Mouse (Mus musculus) liver, embryonic 14.5 days (tissue): ENCODE measurements at regions not wholly inside any gene's neighbourhood (a gene's known extent, or its start where the extent isn't known, plus 50 kb on each side); places are given as distances from the start of the nearest gene placed in this dataset.

Experiments used
- ATAC-seq: fragments of 200-750 bp; cut with Nextera tagmentation; 2 replicates; pipeline ENCODE4 v1.8.0; 2017; ENCODE audit warnings: moderate number of reproducible peaks, mild to moderate bottlenecking, moderate library complexity; ENCODE audit not compliant: insufficient read depth
- DNase-seq, 3 experiments: peaks; one replicate each; pipeline ENCODE4 v3.0.0-alpha.2; 2012 to 2013; ENCODE audit warnings: low read depth in 3 of 3, low spot score in 3 of 3
- H3K27ac ChIP-seq: fragments of 300-500 bp; sonication (generic); 2 replicates; pipeline ENCODE4 v1.5.1; 2014; ENCODE audit warnings: moderate library complexity, mild to moderate bottlenecking, control low read depth, inconsistent platforms
- H3K27me3 ChIP-seq: fragments of 300-500 bp; sonication (generic); 2 replicates; pipeline ENCODE4 v1.6.1; 2014; ENCODE audit warnings: mild to moderate bottlenecking, low read length, moderate library complexity; ENCODE audit not compliant: control insufficient read depth, insufficient read depth
- H3K36me3 ChIP-seq: fragments of 300-500 bp; sonication (generic); replicated peaks from 2 replicates; pipeline ENCODE4 v1.6.1; 2014; ENCODE audit warnings: low read depth; ENCODE audit not compliant: control insufficient read depth, insufficient read depth
- H3K4me1 ChIP-seq, 2 experiments: fragments of 200-500 bp in 1 of 2; fragments of 300-500 bp in 1 of 2; sonication (generic) in 1 of 2; replicated peaks; 2 replicates each; pipeline ENCODE4 v1.6.1; 2012 to 2014; ENCODE audit warnings: antibody characterized with exemption in 1 of 2, inconsistent platforms in 1 of 2, low read length in 1 of 2; ENCODE audit not compliant: control insufficient read depth in 2 of 2, insufficient read depth in 2 of 2
- H3K4me2 ChIP-seq: fragments of 300-500 bp; sonication (generic); 2 replicates; pipeline ENCODE4 v1.6.1; 2014; ENCODE audit warnings: low read depth, mild to moderate bottlenecking, control low read depth, moderate library complexity
- H3K4me3 ChIP-seq, 2 experiments: fragments of 200-500 bp in 1 of 2; fragments of 300-500 bp in 1 of 2; sonication (generic) in 1 of 2; 2 replicates each; pipeline ENCODE4 v1.5.1; 2012 to 2014; ENCODE audit warnings: low read depth in 2 of 2, low read length in 2 of 2, mild to moderate bottlenecking in 2 of 2, control low read depth in 1 of 2, inconsistent platforms in 1 of 2, moderate library complexity in 1 of 2; ENCODE audit not compliant: insufficient read depth in 1 of 2
- H3K9ac ChIP-seq: fragments of 300-500 bp; sonication (generic); replicated peaks from 2 replicates; pipeline ENCODE4 v1.6.1; 2014; ENCODE audit warnings: mild to moderate bottlenecking, control low read depth, moderate library complexity
- H3K9me3 ChIP-seq: fragments of 300-500 bp; sonication (generic); 2 replicates; pipeline ENCODE4 v1.6.1; 2016; ENCODE audit warnings: low read length, mixed read lengths; ENCODE audit not compliant: control insufficient read depth
- CTCF ChIP-seq: IDR thresholded peaks from 2 replicates; pipeline ENCODE4 v1.5.1; 2016; ENCODE audit warnings: antibody characterized with exemption, low read depth, control low read depth
- EP300 ChIP-seq: IDR thresholded peaks from 2 replicates; pipeline ENCODE4 v1.6.1; 2016; ENCODE audit warnings: antibody characterized with exemption, low read depth
- WGBS: fragments of 180-500 bp; shearing (Covaris S2); extraction: QIAGEN DNeasy Blood & Tissue Kit; methylation state at CpG from one replicate; pipeline ENCODE4 v1.1.7; 2014; ENCODE audit not compliant: insufficient replicate concordance; 5-methylcytosine and 5-hydroxymethylcytosine counted together

DNA sequence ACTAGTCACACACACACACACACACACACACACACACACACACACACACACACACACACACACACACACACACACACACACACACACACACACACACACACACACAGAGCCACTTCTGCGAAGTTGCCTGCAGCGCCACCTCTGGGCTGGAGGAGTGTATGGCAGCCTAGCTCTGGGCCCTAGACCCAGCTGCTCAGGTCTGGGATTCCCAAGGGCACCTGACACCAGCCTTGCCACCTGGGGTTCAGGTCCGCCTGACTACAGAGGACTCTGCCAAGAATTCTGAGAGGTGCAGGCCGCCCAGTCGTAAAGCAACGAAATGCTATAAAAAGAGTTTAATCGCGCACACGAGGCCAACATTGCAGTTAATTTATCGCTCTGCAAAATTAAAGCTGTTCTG is 163.8 kb downstream of the Kif26a start:
- no peaks in the 10 kb centered on the region for H3K36me3 ChIP-seq
- TF ChIP-seq EP300 (no peak), CTCF (peak; percentile 62)
- WGBS: 89% methylated on average over 10 of the region's 10 CpGs
- H3K4me1 ChIP-seq: no peaks in the 10 kb centered on the region
- H3K9ac ChIP-seq: no peak overlapping the region
- H3K4me2 ChIP-seq: no peak overlapping the region
- H3K27ac ChIP-seq: no peak overlapping the region
- no peaks in the 10 kb centered on the region for H3K9me3 ChIP-seq
- ATAC-seq (no peak), DNase-seq (no peak)
- no peaks in the 10 kb centered on the region for H3K27me3 ChIP-seq
- H3K4me3 ChIP-seq: no peak overlapping the region

- no peak overlapping the region for H3K9ac ChIP-seq
- H3K4me2 ChIP-seq: no peak overlapping the region
- H3K27ac ChIP-seq: no peak overlapping the region
- no peak for DNase-seq
- no peak overlapping the region for H3K4me3 ChIP-seq
- H3K36me3 ChIP-seq: no peaks in the 10 kb centered on the region
- no peak for TF ChIP-seq EP300
- TF ChIP-seq CTCF: no peak
- ATAC-seq: no peak
- no peaks in the 10 kb centered on the region for H3K4me1 ChIP-seq
- no peaks in the 10 kb centered on the region for H3K9me3 ChIP-seq
- WGBS: 75% methylated on average over 10 of the region's 10 CpGs
- no peaks in the 10 kb centered on the region for H3K27me3 ChIP-seq
These were observed 164.7 kb downstream of the Kif26a start for GRCm38 (mm10) chr12:112310661-112311060.

GRCm38 (mm10) chr12:112314781-112315180 is 168.8 kb downstream of the Kif26a start:
- H3K9ac ChIP-seq: no peak overlapping the region

GRCm38 (mm10) chr12:112317191-112317590 is 171.2 kb downstream of the Kif26a start:
- H3K4me3 ChIP-seq: no peak overlapping the region
- no peak overlapping the region for H3K9ac ChIP-seq
- WGBS: 65% methylated on average over 9 of the region's 9 CpGs
- ATAC-seq (no peak), DNase-seq (no peak)
- H3K27me3 ChIP-seq: no peaks in the 10 kb centered on the region
- no peaks in the 10 kb centered on the region for H3K9me3 ChIP-seq
- no peak overlapping the region for H3K27ac ChIP-seq
- no peaks in the 10 kb centered on the region for H3K36me3 ChIP-seq
- TF ChIP-seq EP300 (no peak), CTCF (no peak)
- no peaks in the 10 kb centered on the region for H3K4me1 ChIP-seq
- H3K4me2 ChIP-seq: no peak overlapping the region

More at GRCm38 (mm10) chr12:112314781-112315180, 168.8 kb downstream of the Kif26a start:
- DNase-seq: no peak
- H3K4me1 ChIP-seq: no peaks in the 10 kb centered on the region
- H3K36me3 ChIP-seq: no peaks in the 10 kb centered on the region
- WGBS: 70% methylated on average over 5 of the region's 5 CpGs
- no peak overlapping the region for H3K4me2 ChIP-seq
- no peaks in the 10 kb centered on the region for H3K9me3 ChIP-seq
- no peak overlapping the region for H3K4me3 ChIP-seq
- no peak for TF ChIP-seq CTCF
- TF ChIP-seq EP300: no peak
- H3K27ac ChIP-seq: no peak overlapping the region
- H3K27me3 ChIP-seq: no peaks in the 10 kb centered on the region
- ATAC-seq: no peak

DNA sequence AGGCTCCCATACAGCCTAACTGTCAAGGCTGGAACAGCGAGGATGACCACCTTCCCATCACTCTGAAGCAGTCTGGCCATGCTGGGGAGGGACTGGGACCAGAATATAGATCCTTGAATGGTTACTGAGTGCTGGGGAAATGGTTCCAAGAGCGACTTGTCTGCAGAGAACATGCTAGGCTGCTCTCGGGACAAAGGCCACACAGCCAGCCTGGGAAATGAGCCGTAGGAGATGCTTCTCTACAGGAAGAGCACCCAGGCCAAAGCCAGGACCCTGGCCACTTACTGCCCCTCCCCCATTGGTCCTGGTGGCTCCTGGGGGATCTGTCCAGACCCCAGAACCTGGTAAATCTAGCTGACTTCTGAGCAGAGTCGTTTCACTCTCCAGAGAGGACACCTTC is 170.8 kb upstream of the A530016L24Rik start:
- no peak for TF ChIP-seq CTCF
- no peak for TF ChIP-seq EP300
- Histone ChIP-seq H3K4me2 (no peak overlapping the region), H3K36me3 (no peaks in the 10 kb centered on the region), H3K4me1 (no peaks in the 10 kb centered on the region), H3K9ac (no peak overlapping the region), H3K27ac (no peak overlapping the region), H3K9me3 (no peaks in the 10 kb centered on the region), H3K27me3 (no peaks in the 10 kb centered on the region), H3K4me3 (no peak overlapping the region)
- no peak for DNase-seq
- ATAC-seq: no peak
- WGBS: 53% methylated on average over 5 of the region's 5 CpGs
